Mouse (Mus musculus) activated CD4-positive, CD25-positive, alpha-beta regulatory T cell, adult 4 months (primary cell): ENCODE data around the gene Ttc39b. TPM values are rescaled to one million over a fixed set of nuclear protein-coding genes. Genes with fewer than 3 reads are reported as not detected.

Experiments
- ATAC-seq: one replicate; pipeline ENCODE4 v1.8.0; 2017
- polyA plus RNA-seq, 2 experiments: library from polyadenylated mRNA; unstranded; fragments of 100-300 nt; shearing (Covaris generic); gene quantifications; one replicate each; pipeline ENCODE4 v1.2.1; 2017

The Ttc39b gene
- polyA plus RNA-seq, 2 experiments from 2014 or later: 121 to 125 TPM

GRCm38 (mm10) chr4:83182178-83183068 lies 141.6 kb downstream of the Ttc39b start:
- no peak for ATAC-seq

- ATAC-seq: no peak
Observed at GRCm38 (mm10) chr4:83177471-83177870, 146.6 kb downstream of the Ttc39b start.

- ATAC-seq: no peak
Observed at GRCm38 (mm10) chr4:83174946-83175345, 149.1 kb downstream of the Ttc39b start.

- no peak for ATAC-seq
Observed at GRCm38 (mm10) chr4:83172278-83172677, 151.8 kb downstream of the Ttc39b start.

- no peak for ATAC-seq
Observed at GRCm38 (mm10) chr4:83170741-83171140, 153.3 kb downstream of the Ttc39b start.

Other genes with a start within 250 kb of the Ttc39b start
- gene Snapc3, start 93.5 kb upstream of the Ttc39b start, polyA plus RNA-seq: 10 to 100 TPM; 47.6 to 48.5 TPM
- 10 to 100 TPM; 57.4 to 63.3 TPM for gene Psip1, start 162.2 kb upstream of the Ttc39b start, polyA plus RNA-seq
- gene Ccdc171, start 201.3 kb upstream of the Ttc39b start, polyA plus RNA-seq: 10 to 100 TPM; 10.7 to 13.4 TPM